Mouse (Mus musculus) myocyte (in vitro differentiated cells): Measurements from ENCODE around the gene C5ar2. TPM values are rescaled to one million over a fixed set of nuclear protein-coding genes. Genes with fewer than 3 reads are reported as not detected.

Experiments used
- H3K27me3 ChIP-seq: one replicate; pipeline ENCODE4 v1.6.1; 2011; ENCODE audit not compliant: control insufficient read depth, insufficient read depth, insufficient read length
- H3K36me3 ChIP-seq: one replicate; pipeline ENCODE4 v1.6.1; 2011; ENCODE audit not compliant: control insufficient read depth, insufficient read depth
- H3K4me2 ChIP-seq: one replicate; pipeline ENCODE4 v1.6.1; 2011; ENCODE audit warnings: low read depth, control low read depth
- H3K4me3 ChIP-seq: one replicate; pipeline ENCODE4 v1.5.1; 2011; ENCODE audit warnings: mild to moderate bottlenecking, control low read depth, moderate library complexity
- H3K79me2 ChIP-seq: one replicate; pipeline ENCODE4 v1.6.1; 2011; ENCODE audit not compliant: control insufficient read depth, insufficient read depth
- H3ac ChIP-seq: one replicate; pipeline ENCODE4 v1.6.1; 2011; ENCODE audit not compliant: control insufficient read depth, insufficient read length
- CEBPB ChIP-seq: IDR thresholded peaks from 2 replicates; pipeline ENCODE4 v1.6.1; 2011; ENCODE audit warnings: mild to moderate bottlenecking, moderate library complexity; ENCODE audit not compliant: poor library complexity, insufficient read depth, severe bottlenecking
- E2F4 ChIP-seq: IDR thresholded peaks from one replicate; pipeline ENCODE4 v1.6.1; 2011; ENCODE audit warnings: mild to moderate bottlenecking, control low read depth, moderate library complexity; ENCODE audit not compliant: insufficient read depth
- MAX ChIP-seq: IDR thresholded peaks from one replicate; pipeline ENCODE4 v1.6.1; 2011; ENCODE audit warnings: low read depth, mild to moderate bottlenecking, control low read depth
- MYOD1 ChIP-seq, 3 experiments: IDR thresholded peaks; one replicate each; pipeline ENCODE4 v1.6.1; 2011; ENCODE audit warnings: control low read depth in 2 of 3, low read depth in 2 of 3, mild to moderate bottlenecking in 2 of 3, moderate library complexity in 1 of 3; ENCODE audit not compliant: insufficient read length in 2 of 3, control insufficient read depth in 1 of 3
- MYOG ChIP-seq, 3 experiments: IDR thresholded peaks; one replicate each; pipeline ENCODE4 v1.6.1; 2011; ENCODE audit warnings: control low read depth in 2 of 3, low read depth in 2 of 3, mild to moderate bottlenecking in 2 of 3; ENCODE audit not compliant: insufficient read length in 2 of 3, control insufficient read depth in 1 of 3, insufficient read depth in 1 of 3
- POLR2A ChIP-seq: IDR thresholded peaks from one replicate; pipeline ENCODE4 v1.6.1; 2011; ENCODE audit warnings: low read depth, mild to moderate bottlenecking, control low read depth, moderate library complexity; ENCODE audit not compliant: insufficient read length
- POLR2AphosphoS2 ChIP-seq: IDR thresholded peaks from one replicate; pipeline ENCODE4 v1.6.1; 2011; ENCODE audit warnings: low read depth, control low read depth; ENCODE audit not compliant: insufficient read length
- REST ChIP-seq: IDR thresholded peaks from one replicate; pipeline ENCODE4 v1.6.1; 2011; ENCODE audit warnings: mild to moderate bottlenecking, control low read depth, moderate library complexity; ENCODE audit not compliant: insufficient read depth, insufficient read length
- SRF ChIP-seq: IDR thresholded peaks from one replicate; pipeline ENCODE4 v1.6.1; 2011; ENCODE audit warnings: low read depth; ENCODE audit not compliant: control insufficient read depth, insufficient read length
- TCF12 ChIP-seq: IDR thresholded peaks from one replicate; pipeline ENCODE4 v1.6.1; 2011; ENCODE audit warnings: mild to moderate bottlenecking, control low read depth; ENCODE audit not compliant: poor library complexity, insufficient read depth, severe bottlenecking
- TCF3 ChIP-seq: IDR thresholded peaks from one replicate; pipeline ENCODE4 v1.6.1; 2011; ENCODE audit warnings: low read depth, control low read depth; ENCODE audit not compliant: insufficient read length
- USF1 ChIP-seq: IDR thresholded peaks from one replicate; pipeline ENCODE4 v1.6.1; 2011; ENCODE audit warnings: low read depth, mild to moderate bottlenecking, control low read depth, moderate library complexity
- polyA plus RNA-seq: library from polyadenylated mRNA; unstranded; fragments of >200 nt; fragmentation: generic; extraction: Trizol; gene quantifications from one replicate; pipeline ENCODE4 v1.2.1, GENCODE M21; 2012; ENCODE audit warnings: missing spikeins

Gene C5ar2
- polyA plus RNA-seq, 1 experiment: not detected

DNA sequence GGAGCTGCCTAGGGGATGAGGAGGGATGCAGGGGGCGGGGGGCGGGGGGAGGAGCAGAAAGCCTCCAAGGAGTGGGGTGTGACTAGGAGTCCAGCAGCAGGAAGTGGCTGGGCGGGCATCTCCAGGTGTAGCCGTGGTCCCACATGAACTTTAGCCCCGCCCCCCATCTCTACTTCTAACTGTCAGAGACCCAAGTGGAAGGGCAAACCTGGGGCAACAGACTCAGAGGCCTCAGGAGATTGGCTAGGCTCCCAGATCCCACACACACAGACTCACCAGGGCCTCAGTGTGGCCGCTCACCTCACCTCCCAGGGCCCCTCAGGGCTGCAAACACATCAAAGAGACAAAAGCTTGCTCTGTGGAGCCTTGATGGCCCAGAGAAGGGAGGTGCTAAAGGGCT, 47.3 kb downstream of the C5ar2 start:
- no peak for TF ChIP-seq POLR2A
- no peak for TF ChIP-seq CEBPB
- no peak for TF ChIP-seq USF1
- TF ChIP-seq REST: no peak
- TF ChIP-seq TCF3: no peak
- no peak for TF ChIP-seq TCF12
- TF ChIP-seq SRF: no peak
- no peak for TF ChIP-seq POLR2AphosphoS2
- no peak for TF ChIP-seq MAX
- no peak for TF ChIP-seq E2F4
- TF ChIP-seq MYOG (IDR thresholded peaks at IDR 0.05; ENCODE audit: control insufficient read depth in 1 of 3, insufficient read depth in 1 of 3, insufficient read length in 2 of 3, low read depth in 2 of 3): no peak
- no peak for TF ChIP-seq MYOD1 (IDR thresholded peaks at IDR 0.05; ENCODE audit: control insufficient read depth in 1 of 3, insufficient read length in 2 of 3, low read depth in 2 of 3)
- Histone ChIP-seq H3K4me3 (no peak overlapping the region), H3K36me3 (no peaks in the 10 kb centered on the region), H3K4me2 (no peak overlapping the region), H3K27me3 (no peaks in the 10 kb centered on the region), H3K79me2 (no peaks in the 10 kb centered on the region), H3ac (no peak overlapping the region)

GRCm38 (mm10) chr7:16193702-16194101, 50.3 kb downstream of the C5ar2 start:
- Histone ChIP-seq H3K36me3 (no peaks in the 10 kb centered on the region), H3K4me2 (no peak overlapping the region), H3ac (no peak overlapping the region), H3K4me3 (no peak overlapping the region), H3K27me3 (peaks cover 20% of the 10 kb centered on the region), H3K79me2 (no peaks in the 10 kb centered on the region)
- TF ChIP-seq TCF12 (no peak), REST (no peak), MAX (no peak), TCF3 (no peak), SRF (no peak), CEBPB (no peak), USF1 (no peak), MYOG (IDR thresholded peaks at IDR 0.05; ENCODE audit: control insufficient read depth in 1 of 3, insufficient read depth in 1 of 3, insufficient read length in 2 of 3, low read depth in 2 of 3) (no peak), POLR2AphosphoS2 (no peak), POLR2A (no peak), MYOD1 (IDR thresholded peaks at IDR 0.05; ENCODE audit: control insufficient read depth in 1 of 3, insufficient read length in 2 of 3, low read depth in 2 of 3) (no peak), E2F4 (no peak)

DNA sequence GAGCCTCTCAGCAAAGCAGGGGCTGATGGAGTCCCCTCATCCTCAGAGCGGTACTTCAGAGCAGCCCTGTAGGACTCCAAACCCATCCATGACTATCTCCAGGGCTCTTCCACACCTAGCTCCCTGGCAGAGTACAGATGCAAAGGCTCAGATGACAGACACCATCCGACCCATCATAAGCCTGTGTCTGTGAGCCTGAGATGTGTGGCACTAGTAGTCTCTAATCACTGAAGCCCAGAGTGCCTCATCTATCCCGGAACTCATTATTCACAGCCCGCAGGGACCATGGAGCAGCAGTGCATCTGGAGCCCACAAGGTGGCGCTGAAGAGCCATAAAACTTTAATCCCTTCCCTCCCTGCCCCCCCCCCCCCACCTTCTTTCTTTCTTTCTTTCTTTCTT, 51.6 kb downstream of the C5ar2 start:
- H3K36me3 ChIP-seq: no peaks in the 10 kb centered on the region
- TF ChIP-seq REST: no peak
- TF ChIP-seq POLR2AphosphoS2: no peak
- TF ChIP-seq TCF12: no peak
- no peak for TF ChIP-seq E2F4
- TF ChIP-seq MYOD1 (IDR thresholded peaks at IDR 0.05; ENCODE audit: control insufficient read depth in 1 of 3, insufficient read length in 2 of 3, low read depth in 2 of 3): no peak
- no peak for TF ChIP-seq POLR2A
- H3K79me2 ChIP-seq: no peaks in the 10 kb centered on the region
- no peak overlapping the region for H3K4me2 ChIP-seq
- H3ac ChIP-seq: no peak overlapping the region
- peaks cover 21% of the 10 kb centered on the region for H3K27me3 ChIP-seq
- no peak overlapping the region for H3K4me3 ChIP-seq

- H3K79me2 ChIP-seq: no peaks in the 10 kb centered on the region
- no peak overlapping the region for H3K4me2 ChIP-seq
- peaks cover 21% of the 10 kb centered on the region for H3K27me3 ChIP-seq
- no peak overlapping the region for H3K4me3 ChIP-seq
- TF ChIP-seq CEBPB (no peak), TCF3 (no peak), MYOG (IDR thresholded peaks at IDR 0.05; ENCODE audit: control insufficient read depth in 1 of 3, insufficient read depth in 1 of 3, insufficient read length in 2 of 3, low read depth in 2 of 3) (no peak), MYOD1 (IDR thresholded peaks at IDR 0.05; ENCODE audit: control insufficient read depth in 1 of 3, insufficient read length in 2 of 3, low read depth in 2 of 3) (no peak), TCF12 (no peak), POLR2A (no peak), MAX (no peak), USF1 (no peak), REST (no peak), POLR2AphosphoS2 (no peak), E2F4 (no peak), SRF (no peak)
- H3K36me3 ChIP-seq: no peaks in the 10 kb centered on the region
- H3ac ChIP-seq: no peak overlapping the region
Measured at GRCm38 (mm10) chr7:16187494-16187893, 56.5 kb downstream of the C5ar2 start.

Other genes starting within 250 kb of the C5ar2 start
- gene Bicra, start 196.2 kb downstream of the C5ar2 start, polyA plus RNA-seq: 6.6 TPM
- not detected for gene Zfp541, start 182.3 kb downstream of the C5ar2 start, polyA plus RNA-seq
- gene Napa, start 145.7 kb downstream of the C5ar2 start, polyA plus RNA-seq: 193 TPM
- gene Kptn, start 124.3 kb downstream of the C5ar2 start, polyA plus RNA-seq: 16.4 TPM
- gene Slc8a2, start 114.3 kb downstream of the C5ar2 start, polyA plus RNA-seq: 0.02 TPM
- 2.2 TPM for gene Meis3, start 69.1 kb downstream of the C5ar2 start, polyA plus RNA-seq
- 9.0 TPM for gene Dhx34, start 22.1 kb downstream of the C5ar2 start, polyA plus RNA-seq
- not detected for gene C5ar1, start 15.4 kb upstream of the C5ar2 start, polyA plus RNA-seq
- gene Inafm1, start 29.5 kb upstream of the C5ar2 start, polyA plus RNA-seq: 12.1 TPM
- gene Ccdc9, start 42.6 kb upstream of the C5ar2 start, polyA plus RNA-seq: 48.4 TPM
- 34.6 TPM for gene Bbc3, start 64.2 kb upstream of the C5ar2 start, polyA plus RNA-seq
- 169 TPM for gene Sae1, start 143.7 kb upstream of the C5ar2 start, polyA plus RNA-seq
- 24.8 TPM for gene Zc3h4, start 156.8 kb upstream of the C5ar2 start, polyA plus RNA-seq
- 131 TPM for gene Tmem160, start 208.6 kb upstream of the C5ar2 start, polyA plus RNA-seq
- gene Npas1, start 233.6 kb upstream of the C5ar2 start, polyA plus RNA-seq: 0.18 TPM